Mouse (Mus musculus): ENCODE results near the gene Cenpo. TPM values are rescaled to one million over a fixed set of nuclear protein-coding genes. Genes with fewer than 3 reads are reported as not detected.

The Cenpo gene
- polyA plus RNA-seq, 1 experiment from 2014 or later = 7.8 TPM

GRCm38 (mm10) chr12:4193025-4193740 is 40.9 kb downstream of the Cenpo start:
- no peaks in the 10 kb centered on the region for H3K27me3 ChIP-seq
- H3K4me2 ChIP-seq = no peak overlapping the region
- ATAC-seq (ENCODE audit: low FRiP score, low read depth) = no peak
- H3K36me3 ChIP-seq = peaks cover 5% of the 10 kb centered on the region; the same call in 1 of the 2 replicates
- no peaks in the 10 kb centered on the region for H3K9me3 ChIP-seq
- peaks cover 10% of the 10 kb centered on the region for H3K4me1 ChIP-seq (replicated peaks)
- H3K27ac ChIP-seq (replicated peaks) = no peak overlapping the region
- 55% methylated on average over 10 of the region's 10 CpGs for WGBS
- no peak overlapping the region for H3K9ac ChIP-seq
- H3K4me3 ChIP-seq = no peak overlapping the region

DNA sequence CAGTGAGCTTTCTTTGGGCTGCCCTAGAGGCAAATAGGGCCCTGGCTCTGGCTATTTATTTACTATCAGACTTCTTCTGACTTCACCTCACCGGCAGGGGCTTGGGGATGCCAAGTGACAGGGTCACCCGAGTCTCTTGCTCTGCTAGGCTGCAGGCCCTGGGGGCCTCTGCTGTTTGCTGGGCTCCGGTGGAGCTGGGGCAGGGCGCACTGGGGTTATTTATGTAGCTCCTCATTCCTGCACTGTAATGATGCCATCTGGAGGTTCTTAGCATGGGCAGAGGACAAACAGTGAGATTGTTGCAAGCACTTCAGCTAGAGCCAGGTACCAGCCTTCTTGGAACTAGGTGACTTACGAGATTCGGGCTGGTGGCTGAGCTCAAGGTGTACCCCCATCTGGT is 41.6 kb downstream of the Cenpo start:
- Histone ChIP-seq H3K27me3 (no peaks in the 10 kb centered on the region), H3K4me2 (no peak overlapping the region), H3K4me3 (no peak overlapping the region), H3K9ac (no peak overlapping the region), H3K27ac (replicated peaks) (no peak overlapping the region), H3K9me3 (no peaks in the 10 kb centered on the region), H3K36me3 (0 out of 2 replicates have a peak, but pooled peaks cover 3% of the 10 kb centered on the region), H3K4me1 (replicated peaks) (peaks cover 11% of the 10 kb centered on the region)
- ATAC-seq (ENCODE audit: low FRiP score, low read depth) = no peak
- WGBS = 71% methylated on average over 6 of the region's 6 CpGs

GRCm38 (mm10) chr12:4189060-4189447 is 45.0 kb downstream of the Cenpo start:
- WGBS = 44% methylated on average over 5 of the region's 5 CpGs
- H3K36me3 ChIP-seq = no peaks in the 10 kb centered on the region
- ATAC-seq (ENCODE audit: low FRiP score, low read depth) = no peak
- no peak overlapping the region for H3K4me3 ChIP-seq
- H3K9ac ChIP-seq = no peak overlapping the region
- H3K4me2 ChIP-seq = no peak overlapping the region
- no peaks in the 10 kb centered on the region for H3K9me3 ChIP-seq
- H3K27me3 ChIP-seq = no peaks in the 10 kb centered on the region
- H3K27ac ChIP-seq (replicated peaks) = no peak overlapping the region
- H3K4me1 ChIP-seq (replicated peaks) = peaks cover 11% of the 10 kb centered on the region

- Histone ChIP-seq H3K36me3 (no peaks in the 10 kb centered on the region), H3K9ac (no peak overlapping the region), H3K4me2 (no peak overlapping the region), H3K27ac (replicated peaks) (peak overlapping the region; percentile 37), H3K4me1 (replicated peaks) (peaks cover 11% of the 10 kb centered on the region), H3K4me3 (no peak overlapping the region), H3K27me3 (no peaks in the 10 kb centered on the region), H3K9me3 (no peaks in the 10 kb centered on the region)
- WGBS = 32% methylated on average over 14 of the region's 14 CpGs
- ATAC-seq (ENCODE audit: low FRiP score, low read depth) = peak; percentile 85
These were observed 45.7 kb downstream of the Cenpo start for GRCm38 (mm10) chr12:4188171-4189059.

DNA sequence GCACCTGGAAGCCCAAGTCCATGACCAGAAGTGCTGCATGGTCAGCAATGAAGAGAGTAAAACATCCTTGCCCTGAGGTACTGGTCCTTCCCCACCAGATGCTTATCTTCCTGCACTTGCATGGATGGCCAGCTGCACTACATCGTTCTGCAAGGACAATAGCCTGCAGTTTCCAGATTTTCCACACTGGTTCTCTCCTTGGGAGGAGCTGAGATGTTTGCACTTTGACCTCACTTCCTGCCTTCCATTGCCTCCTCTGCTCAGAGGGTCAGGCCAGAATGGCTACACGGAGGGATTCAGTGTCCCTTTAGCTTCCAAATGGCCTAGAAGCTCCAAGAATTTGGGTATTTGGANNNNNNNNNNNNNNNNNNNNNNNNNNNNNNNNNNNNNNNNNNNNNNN is 49.4 kb downstream of the Cenpo start:
- H3K4me2 ChIP-seq = no peak overlapping the region
- no peaks in the 10 kb centered on the region for H3K9me3 ChIP-seq
- no peak overlapping the region for H3K27ac ChIP-seq (replicated peaks)
- 74% methylated on average over 2 of the region's 2 CpGs for WGBS
- ATAC-seq (ENCODE audit: low FRiP score, low read depth) = no peak
- H3K36me3 ChIP-seq = no peaks in the 10 kb centered on the region
- no peak overlapping the region for H3K4me3 ChIP-seq
- peaks cover 11% of the 10 kb centered on the region for H3K4me1 ChIP-seq (replicated peaks)
- no peak overlapping the region for H3K9ac ChIP-seq
- no peaks in the 10 kb centered on the region for H3K27me3 ChIP-seq

DNA sequence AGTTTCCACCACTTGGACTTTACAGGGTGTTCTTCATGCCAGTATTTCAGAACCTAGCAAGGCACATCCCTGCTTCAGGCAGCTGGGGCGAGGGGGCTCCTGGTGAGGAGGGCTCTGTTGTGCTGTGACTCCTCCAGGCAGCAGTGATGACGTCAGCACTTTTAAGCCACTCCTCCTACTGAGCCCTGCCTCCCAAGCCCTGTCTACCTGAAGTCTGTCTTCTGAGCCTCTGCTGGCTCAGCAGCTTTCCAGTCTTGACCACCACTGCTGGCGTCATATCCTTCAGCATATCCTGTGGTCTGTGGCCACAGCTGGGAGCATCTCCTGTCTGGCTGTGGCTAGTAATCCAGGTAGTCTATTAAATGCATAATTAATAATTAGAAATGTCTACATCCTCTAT is 53.6 kb downstream of the Cenpo start:
- WGBS = 72% methylated on average over 3 of the region's 3 CpGs
- H3K9ac ChIP-seq = no peak overlapping the region
- H3K36me3 ChIP-seq = no peaks in the 10 kb centered on the region
- H3K4me2 ChIP-seq = no peak overlapping the region
- H3K27ac ChIP-seq (replicated peaks) = no peak overlapping the region
- no peaks in the 10 kb centered on the region for H3K4me1 ChIP-seq (replicated peaks)
- no peak overlapping the region for H3K4me3 ChIP-seq
- no peak for ATAC-seq (ENCODE audit: low FRiP score, low read depth)
- H3K9me3 ChIP-seq = no peaks in the 10 kb centered on the region
- H3K27me3 ChIP-seq = no peaks in the 10 kb centered on the region

DNA sequence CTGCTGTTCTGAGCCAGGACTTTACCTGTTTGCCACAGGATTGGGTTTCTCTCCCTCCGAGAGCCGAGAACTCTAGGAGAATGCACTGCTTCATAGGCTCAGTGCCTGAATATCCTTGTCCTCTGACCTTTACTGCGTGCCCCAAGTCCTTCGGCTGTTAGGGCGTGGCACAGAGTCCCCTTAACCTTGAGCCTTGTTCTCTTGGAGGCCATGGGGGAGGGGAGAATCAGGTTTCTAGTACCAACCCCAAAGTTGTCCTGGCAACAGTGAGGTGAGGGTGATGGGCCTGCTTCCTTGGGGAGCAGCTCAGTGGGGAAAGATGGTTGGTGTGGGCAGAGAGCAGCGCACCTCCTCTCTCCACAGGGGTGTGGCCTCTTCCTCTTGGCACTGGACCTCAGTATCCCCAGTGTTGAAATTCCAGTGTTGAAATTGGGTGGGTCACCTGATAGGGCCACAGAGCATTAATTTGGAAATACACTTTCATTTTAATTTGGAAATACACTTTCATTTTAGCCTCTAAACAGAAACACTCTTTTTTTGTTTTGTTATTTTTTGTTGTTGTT is 54.3 kb downstream of the Cenpo start:
- H3K9me3 ChIP-seq = no peaks in the 10 kb centered on the region
- WGBS = 82% methylated on average over 6 of the region's 6 CpGs
- no peak overlapping the region for H3K27ac ChIP-seq (replicated peaks)
- ATAC-seq (ENCODE audit: low FRiP score, low read depth) = no peak
- H3K4me3 ChIP-seq = no peak overlapping the region
- H3K4me2 ChIP-seq = no peak overlapping the region
- no peak overlapping the region for H3K9ac ChIP-seq
- no peaks in the 10 kb centered on the region for H3K36me3 ChIP-seq
- no peaks in the 10 kb centered on the region for H3K27me3 ChIP-seq
- no peaks in the 10 kb centered on the region for H3K4me1 ChIP-seq (replicated peaks)

- 35% methylated on average over 5 of the region's 5 CpGs for WGBS
- Histone ChIP-seq H3K36me3 (no peaks in the 10 kb centered on the region), H3K4me3 (no peak overlapping the region), H3K27ac (replicated peaks) (no peak overlapping the region), H3K9me3 (no peaks in the 10 kb centered on the region), H3K4me1 (replicated peaks) (no peaks in the 10 kb centered on the region), H3K4me2 (no peak overlapping the region), H3K9ac (no peak overlapping the region), H3K27me3 (no peaks in the 10 kb centered on the region)
- 0 out of 2 replicates have a peak, but pooled peaks have one; percentile 11 for ATAC-seq (ENCODE audit: low FRiP score, low read depth)
These were observed 55.3 kb downstream of the Cenpo start for GRCm38 (mm10) chr12:4178839-4179238.

- no peak overlapping the region for H3K9ac ChIP-seq
- H3K9me3 ChIP-seq = no peaks in the 10 kb centered on the region
- H3K36me3 ChIP-seq = no peaks in the 10 kb centered on the region
- no peak for ATAC-seq (ENCODE audit: low FRiP score, low read depth)
- H3K4me3 ChIP-seq = no peak overlapping the region
- H3K27me3 ChIP-seq = no peaks in the 10 kb centered on the region
- H3K4me2 ChIP-seq = no peak overlapping the region
- WGBS = 86% methylated on average over 15 of the region's 15 CpGs
- H3K4me1 ChIP-seq (replicated peaks) = no peaks in the 10 kb centered on the region
- no peak overlapping the region for H3K27ac ChIP-seq (replicated peaks)
These were observed 60.8 kb downstream of the Cenpo start for GRCm38 (mm10) chr12:4173108-4173790.

GRCm38 (mm10) chr12:4169622-4170021 is 64.5 kb downstream of the Cenpo start:
- no peak overlapping the region for H3K4me3 ChIP-seq
- H3K9ac ChIP-seq = no peak overlapping the region
- no peaks in the 10 kb centered on the region for H3K9me3 ChIP-seq
- no peaks in the 10 kb centered on the region for H3K36me3 ChIP-seq
- ATAC-seq (ENCODE audit: low FRiP score, low read depth) = no peak
- H3K4me1 ChIP-seq (replicated peaks) = no peaks in the 10 kb centered on the region
- WGBS = 73% methylated on average over 5 of the region's 5 CpGs
- no peaks in the 10 kb centered on the region for H3K27me3 ChIP-seq
- no peak overlapping the region for H3K4me2 ChIP-seq
- H3K27ac ChIP-seq (replicated peaks) = no peak overlapping the region

- no peaks in the 10 kb centered on the region for H3K36me3 ChIP-seq
- whole genome bisulfite sequencing = 100% methylated on average over 1 of the region's 1 CpGs
- H3K4me3 ChIP-seq = no peak overlapping the region
- H3K27me3 ChIP-seq = no peaks in the 10 kb centered on the region
- no peaks in the 10 kb centered on the region for H3K9me3 ChIP-seq
- no peak overlapping the region for H3K27ac ChIP-seq (replicated peaks)
- H3K9ac ChIP-seq = no peak overlapping the region
- H3K4me1 ChIP-seq (replicated peaks) = no peaks in the 10 kb centered on the region
- no peak for ATAC-seq (ENCODE audit: low FRiP score, low read depth)
- H3K4me2 ChIP-seq = no peak overlapping the region
These were observed 65.0 kb downstream of the Cenpo start for GRCm38 (mm10) chr12:4169058-4169457.

DNA sequence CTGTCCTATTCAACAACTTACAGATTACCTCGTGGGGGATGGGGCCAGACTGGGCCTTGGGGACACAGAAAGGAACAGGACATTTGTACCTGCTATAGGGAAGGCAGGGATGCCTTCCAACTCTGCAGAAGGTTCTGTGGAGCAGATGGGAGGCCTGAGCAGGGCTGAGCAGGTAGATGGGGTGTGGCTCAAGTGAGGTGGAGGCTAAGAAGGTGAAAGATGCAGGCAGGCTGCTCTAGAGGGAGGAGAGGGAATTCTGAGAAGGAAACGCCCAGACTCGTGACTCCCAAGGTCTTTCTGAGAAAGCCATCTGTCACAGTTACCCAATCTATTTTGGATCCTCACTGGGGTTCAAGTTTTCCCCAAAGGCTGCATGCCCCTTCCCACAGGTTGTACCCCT is 67.1 kb downstream of the Cenpo start:
- no peak for ATAC-seq (ENCODE audit: low FRiP score, low read depth)
- H3K27ac ChIP-seq (replicated peaks) = no peak overlapping the region
- H3K4me2 ChIP-seq = no peak overlapping the region
- no peak overlapping the region for H3K4me3 ChIP-seq
- no peaks in the 10 kb centered on the region for H3K4me1 ChIP-seq (replicated peaks)
- H3K9ac ChIP-seq = no peak overlapping the region
- H3K36me3 ChIP-seq = no peaks in the 10 kb centered on the region
- H3K27me3 ChIP-seq = no peaks in the 10 kb centered on the region
- 78% methylated on average over 3 of the region's 3 CpGs for WGBS
- H3K9me3 ChIP-seq = no peaks in the 10 kb centered on the region
